Mouse (Mus musculus) testis, adult 2 months (tissue): ENCODE data around the gene Apoe. TPM values are rescaled to one million over a fixed set of nuclear protein-coding genes. Genes with fewer than 3 reads are reported as not detected.

Experiments used
- H3K27ac ChIP-seq: fragments of 200-500 bp; 2 replicates; pipeline ENCODE4 v1.5.1; 2012; ENCODE audit warnings: low read depth, low read length; ENCODE audit not compliant: control insufficient read depth, insufficient read depth
- H3K27me3 ChIP-seq: fragments of 200-500 bp; 2 replicates; pipeline ENCODE4 v1.6.1; 2012; ENCODE audit warnings: mild to moderate bottlenecking, low read length, moderate library complexity; ENCODE audit not compliant: control insufficient read depth, insufficient read depth
- H3K36me3 ChIP-seq: fragments of 200-500 bp; 2 replicates; pipeline ENCODE4 v1.6.1; 2012; ENCODE audit warnings: mild to moderate bottlenecking, low read length; ENCODE audit not compliant: control insufficient read depth, insufficient read depth
- H3K4me1 ChIP-seq: fragments of 200-500 bp; 2 replicates; pipeline ENCODE4 v1.6.1; 2012; ENCODE audit warnings: low read length; ENCODE audit not compliant: control insufficient read depth, insufficient read depth
- H3K4me3 ChIP-seq: fragments of 200-500 bp; 2 replicates; pipeline ENCODE4 v1.5.1; 2012; ENCODE audit warnings: low read depth, mild to moderate bottlenecking, low read length, moderate library complexity, mixed read lengths; ENCODE audit not compliant: control insufficient read depth
- CTCF ChIP-seq: fragments of 200-500 bp; IDR thresholded peaks from 2 replicates; pipeline ENCODE4 v1.5.1; 2012; ENCODE audit warnings: low read depth, mild to moderate bottlenecking, inconsistent platforms, low read length, moderate library complexity; ENCODE audit not compliant: control insufficient read depth, insufficient read depth, insufficient replicate concordance
- POLR2A ChIP-seq: fragments of 200-500 bp; IDR thresholded peaks from 2 replicates; pipeline ENCODE4 v1.6.1; 2012; ENCODE audit warnings: low read depth, mild to moderate bottlenecking, inconsistent platforms, low read length, moderate library complexity; ENCODE audit not compliant: control insufficient read depth
- polyA plus RNA-seq: library from polyadenylated mRNA; depleted of rRNA; stranded (reverse); fragments of >200 nt; gene quantifications from 2 replicates; pipeline ENCODE4 v1.2.3, GENCODE M21; 2012

Apoe gene
- polyA plus RNA-seq, 1 experiment, result 122 TPM

- TF ChIP-seq CTCF (no peak), POLR2A (no peak)
- peaks cover 3% of the 10 kb centered on the region; the same call in 1 of the 2 replicates for H3K4me1 ChIP-seq
- H3K27me3 ChIP-seq, result no peaks in the 10 kb centered on the region
- H3K27ac ChIP-seq, result no peak overlapping the region
- no peaks in the 10 kb centered on the region; the same call in none of the 2 replicates for H3K36me3 ChIP-seq
- H3K4me3 ChIP-seq, result no peak overlapping the region
These were observed 5.5 kb upstream of the Apoe start for GRCm38 (mm10) chr7:19704475-19704874.

- TF ChIP-seq POLR2A (no peak), CTCF (no peak)
- Histone ChIP-seq H3K27me3 (no peaks in the 10 kb centered on the region; the same call in 1 of the 2 replicates), H3K4me3 (no peak overlapping the region), H3K27ac (no peak overlapping the region), H3K4me1 (peaks cover 13% of the 10 kb centered on the region), H3K36me3 (no peaks in the 10 kb centered on the region; the same call in none of the 2 replicates)
These were observed 4.0 kb upstream of the Apoe start for GRCm38 (mm10) chr7:19702859-19703555.

GRCm38 (mm10) chr7:19701069-19701761 is 2.2 kb upstream of the Apoe start:
- Histone ChIP-seq H3K4me1 (peaks cover 14% of the 10 kb centered on the region), H3K4me3 (no peak overlapping the region), H3K27me3 (no peaks in the 10 kb centered on the region; the same call in 1 of the 2 replicates), H3K36me3 (no peaks in the 10 kb centered on the region), H3K27ac (no peak overlapping the region)
- TF ChIP-seq POLR2A (no peak), CTCF (peak; percentile 41; the same call in 1 of the 2 replicates)

GRCm38 (mm10) chr7:19700299-19701068 is 1.5 kb upstream of the Apoe start:
- no peak overlapping the region for H3K4me3 ChIP-seq
- peaks cover 14% of the 10 kb centered on the region for H3K4me1 ChIP-seq
- H3K27me3 ChIP-seq, result no peaks in the 10 kb centered on the region; the same call in 1 of the 2 replicates
- H3K36me3 ChIP-seq, result no peaks in the 10 kb centered on the region
- no peak overlapping the region for H3K27ac ChIP-seq
- TF ChIP-seq CTCF (no peak), POLR2A (no peak)

- TF ChIP-seq POLR2A (no peak), CTCF (no peak)
- peaks cover 14% of the 10 kb centered on the region for H3K4me1 ChIP-seq
- no peaks in the 10 kb centered on the region for H3K36me3 ChIP-seq
- no peaks in the 10 kb centered on the region; the same call in 1 of the 2 replicates for H3K27me3 ChIP-seq
- H3K4me3 ChIP-seq, result no peak overlapping the region
- H3K27ac ChIP-seq, result no peak overlapping the region
These were observed 800 bp upstream of the Apoe start for GRCm38 (mm10) chr7:19699827-19700148.

GRCm38 (mm10) chr7:19697949-19698906 is 760 bp downstream of the Apoe start:
- Histone ChIP-seq H3K27ac (no peak overlapping the region), H3K27me3 (no peaks in the 10 kb centered on the region; the same call in 1 of the 2 replicates), H3K4me3 (peak overlapping the region; percentile 47), H3K36me3 (no peaks in the 10 kb centered on the region), H3K4me1 (peaks cover 15% of the 10 kb centered on the region)
- peak; percentile 10; the same call in 1 of the 2 replicates for TF ChIP-seq CTCF
- no peak for TF ChIP-seq POLR2A
